Mouse (Mus musculus): ENCODE results near the gene Tmem94. TPM values are rescaled to one million over a fixed set of nuclear protein-coding genes. Genes with fewer than 3 reads are reported as not detected.
A peak's percentile ranks its signal among the peaks of the same experiment; 100 is the strongest.
"Not testable (repeated sequence)": the region's sequence is repeated elsewhere in the genome, so short reads cannot be mapped to it uniquely, and the experiment has no call there.

The Tmem94 gene
- polyA plus RNA-seq, 1 experiment from 2014 or later: 17.0 TPM

DNA sequence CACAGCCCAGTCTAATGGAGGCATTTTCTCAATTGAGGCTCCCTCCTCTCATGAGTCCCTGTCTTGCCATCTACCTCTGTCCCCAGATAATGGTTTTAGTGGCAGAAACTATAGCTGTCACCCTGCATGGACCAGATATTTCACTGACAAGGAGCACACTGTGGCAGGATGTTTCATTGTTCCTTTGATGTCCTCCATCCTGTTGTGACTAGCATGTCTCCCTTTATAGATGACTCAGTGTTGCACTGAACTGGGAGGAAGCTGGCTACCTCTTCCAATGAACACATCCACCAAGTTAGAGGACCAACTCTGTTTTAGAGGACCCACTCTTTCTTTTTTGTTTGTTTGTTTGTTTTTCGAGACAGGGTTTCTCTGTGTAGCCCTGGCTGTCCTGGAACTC lies 19.1 kb upstream of the Tmem94 start:
- no peak overlapping the region for H3K9ac ChIP-seq (replicated peaks; ENCODE audit: low read depth)
- H3K4me2 ChIP-seq (replicated peaks; ENCODE audit: low read depth, low read length): no peak overlapping the region
- peak; percentile 62 for ATAC-seq
- no peaks in the 10 kb centered on the region for H3K27me3 ChIP-seq (replicated peaks; ENCODE audit: insufficient read depth, low read length)
- no peak overlapping the region for H3K27ac ChIP-seq (ENCODE audit: low read length)
- no peak for DNase-seq (ENCODE audit: low spot score)
- no peaks in the 10 kb centered on the region for H3K9me3 ChIP-seq (ENCODE audit: low read length)
- no peaks in the 10 kb centered on the region for H3K4me1 ChIP-seq (ENCODE audit: insufficient read depth, low read depth, low read length)
- WGBS: 53% methylated on average over 1 of the region's 1 CpGs
- H3K36me3 ChIP-seq (ENCODE audit: insufficient read depth, low read length): no peaks in the 10 kb centered on the region
- no peak overlapping the region for H3K4me3 ChIP-seq (ENCODE audit: low read depth, low read length)
- no peak for TF ChIP-seq CTCF (IDR thresholded peaks at IDR 0.05)
- TF ChIP-seq EP300 (IDR thresholded peaks at IDR 0.05): no peak

GRCm38 (mm10) chr11:115746762-115747161 lies 18.5 kb upstream of the Tmem94 start:
- Histone ChIP-seq H3K4me1 (ENCODE audit: insufficient read depth, low read depth, low read length) (no peaks in the 10 kb centered on the region), H3K27me3 (replicated peaks; ENCODE audit: insufficient read depth, low read length) (no peaks in the 10 kb centered on the region), H3K4me2 (replicated peaks; ENCODE audit: low read depth, low read length) (no peak overlapping the region), H3K36me3 (ENCODE audit: insufficient read depth, low read length) (no peaks in the 10 kb centered on the region), H3K9ac (replicated peaks; ENCODE audit: low read depth) (no peak overlapping the region), H3K27ac (ENCODE audit: low read length) (no peak overlapping the region), H3K9me3 (ENCODE audit: low read length) (no peaks in the 10 kb centered on the region), H3K4me3 (ENCODE audit: low read depth, low read length) (no peak overlapping the region)
- TF ChIP-seq EP300 (IDR thresholded peaks at IDR 0.05): peak; percentile 23; the same call in 1 of the 2 replicates
- TF ChIP-seq CTCF (IDR thresholded peaks at IDR 0.05): no peak
- 17% methylated on average over 8 of the region's 8 CpGs for WGBS
- ATAC-seq (peak; percentile 43; the same call in 1 of the 2 replicates), DNase-seq (ENCODE audit: low spot score) (no peak)

DNA sequence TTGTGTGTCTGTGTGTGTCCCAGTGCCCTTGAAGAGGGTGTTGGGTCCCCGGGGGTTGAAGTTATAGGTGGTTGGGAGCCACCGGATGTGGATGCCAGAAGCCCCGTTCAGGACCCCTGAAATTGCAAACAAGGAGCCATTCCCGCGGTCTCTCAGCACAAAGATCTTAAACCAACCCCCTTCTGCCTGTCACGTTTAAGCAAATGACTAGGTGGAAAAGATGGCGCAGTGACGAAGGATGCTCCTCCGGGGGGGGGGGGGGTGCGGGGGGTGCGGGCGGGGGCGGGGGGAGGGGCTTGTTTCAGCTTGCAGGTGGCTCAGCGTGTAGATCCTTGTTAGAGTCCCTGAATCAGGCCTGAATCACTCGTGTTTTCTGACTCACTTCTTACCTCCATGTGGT lies 17.9 kb upstream of the Tmem94 start:
- no peaks in the 10 kb centered on the region for H3K9me3 ChIP-seq (ENCODE audit: low read length)
- H3K27me3 ChIP-seq (replicated peaks; ENCODE audit: insufficient read depth, low read length): no peaks in the 10 kb centered on the region
- no peak overlapping the region for H3K27ac ChIP-seq (ENCODE audit: low read length)
- TF ChIP-seq CTCF (IDR thresholded peaks at IDR 0.05) (no peak), EP300 (IDR thresholded peaks at IDR 0.05) (no peak)
- ATAC-seq (no peak), DNase-seq (ENCODE audit: low spot score) (no peak)
- no peak overlapping the region for H3K4me3 ChIP-seq (ENCODE audit: low read depth, low read length)
- H3K4me2 ChIP-seq (replicated peaks; ENCODE audit: low read depth, low read length): no peak overlapping the region
- WGBS: 5% methylated on average over 10 of the region's 15 CpGs
- H3K9ac ChIP-seq (replicated peaks; ENCODE audit: low read depth): no peak overlapping the region
- no peaks in the 10 kb centered on the region for H3K4me1 ChIP-seq (ENCODE audit: insufficient read depth, low read depth, low read length)
- H3K36me3 ChIP-seq (ENCODE audit: insufficient read depth, low read length): no peaks in the 10 kb centered on the region

DNA sequence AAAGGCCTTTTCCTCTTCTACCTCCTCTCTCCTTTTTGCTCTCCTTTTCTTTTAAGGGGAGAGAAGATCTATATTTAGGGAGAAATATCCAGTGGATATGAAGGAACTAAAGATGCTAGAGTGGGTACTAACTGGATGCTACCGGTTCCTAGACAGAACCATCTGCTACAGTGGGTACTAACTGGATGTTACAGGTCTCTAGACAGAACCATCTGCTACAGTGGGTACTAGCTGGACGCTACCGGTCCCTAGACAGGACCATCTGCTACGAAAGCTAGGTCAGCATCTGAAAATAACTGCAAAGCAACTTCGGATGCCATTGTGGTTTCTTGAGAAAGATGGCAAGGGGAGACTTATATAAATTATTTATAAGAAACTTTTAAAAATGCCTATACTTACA lies 15.4 kb upstream of the Tmem94 start:
- H3K9me3 ChIP-seq (ENCODE audit: low read length): no peaks in the 10 kb centered on the region
- H3K4me3 ChIP-seq (ENCODE audit: low read depth, low read length): no peak overlapping the region
- no peak overlapping the region for H3K9ac ChIP-seq (replicated peaks; ENCODE audit: low read depth)
- no peak overlapping the region for H3K27ac ChIP-seq (ENCODE audit: low read length)
- WGBS: 87% methylated on average over 5 of the region's 5 CpGs
- H3K27me3 ChIP-seq (replicated peaks; ENCODE audit: insufficient read depth, low read length): no peaks in the 10 kb centered on the region
- DNase-seq (ENCODE audit: low spot score): no peak
- H3K36me3 ChIP-seq (ENCODE audit: insufficient read depth, low read length): no peaks in the 10 kb centered on the region
- TF ChIP-seq EP300 (IDR thresholded peaks at IDR 0.05) (no peak), CTCF (IDR thresholded peaks at IDR 0.05) (no peak)
- H3K4me2 ChIP-seq (replicated peaks; ENCODE audit: low read depth, low read length): no peak overlapping the region
- ATAC-seq: no peak
- H3K4me1 ChIP-seq (ENCODE audit: insufficient read depth, low read depth, low read length): no peaks in the 10 kb centered on the region

GRCm38 (mm10) chr11:115751725-115752124 lies 13.5 kb upstream of the Tmem94 start:
- TF ChIP-seq EP300 (IDR thresholded peaks at IDR 0.05) (peak; percentile 37; the same call in 1 of the 2 replicates), CTCF (IDR thresholded peaks at IDR 0.05) (no peak)
- Histone ChIP-seq H3K36me3 (ENCODE audit: insufficient read depth, low read length) (no peaks in the 10 kb centered on the region), H3K27ac (ENCODE audit: low read length) (no peak overlapping the region), H3K27me3 (replicated peaks; ENCODE audit: insufficient read depth, low read length) (no peaks in the 10 kb centered on the region), H3K4me3 (ENCODE audit: low read depth, low read length) (no peak overlapping the region), H3K9me3 (ENCODE audit: low read length) (no peaks in the 10 kb centered on the region), H3K4me1 (ENCODE audit: insufficient read depth, low read depth, low read length) (no peaks in the 10 kb centered on the region), H3K4me2 (replicated peaks; ENCODE audit: low read depth, low read length) (no peak overlapping the region), H3K9ac (replicated peaks; ENCODE audit: low read depth) (no peak overlapping the region)
- no peak for DNase-seq (ENCODE audit: low spot score)
- no peak for ATAC-seq
- 45% methylated on average over 2 of the region's 2 CpGs for WGBS

GRCm38 (mm10) chr11:115752653-115753052 lies 12.6 kb upstream of the Tmem94 start:
- WGBS: 72% methylated on average over 7 of the region's 7 CpGs

DNA sequence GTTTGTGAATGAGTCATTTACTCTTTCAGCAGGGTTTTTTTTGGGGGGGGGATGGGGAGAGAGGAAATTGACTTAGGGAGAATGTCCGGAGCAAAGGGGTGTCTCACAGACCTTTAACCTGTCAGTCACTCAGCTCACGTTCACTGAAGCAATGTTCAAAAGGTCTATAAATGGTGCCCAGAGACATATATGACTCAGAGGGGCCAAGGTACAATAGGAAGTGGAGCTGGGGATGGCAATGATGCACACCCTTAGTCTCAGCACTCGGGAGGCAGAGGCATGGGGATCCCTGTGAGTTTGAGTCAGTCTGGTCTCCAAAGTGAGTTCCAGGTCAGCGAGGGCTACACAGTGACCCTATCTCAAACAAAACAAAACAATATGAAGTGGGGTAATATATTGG lies 11.7 kb upstream of the Tmem94 start:
- no peak for ATAC-seq
- TF ChIP-seq EP300 (IDR thresholded peaks at IDR 0.05): no peak
- no peak for TF ChIP-seq CTCF (IDR thresholded peaks at IDR 0.05)

More at GRCm38 (mm10) chr11:115752653-115753052, 12.6 kb upstream of the Tmem94 start:
- Histone ChIP-seq H3K27ac (ENCODE audit: low read length) (no peak overlapping the region), H3K4me1 (ENCODE audit: insufficient read depth, low read depth, low read length) (no peaks in the 10 kb centered on the region), H3K9ac (replicated peaks; ENCODE audit: low read depth) (no peak overlapping the region), H3K36me3 (ENCODE audit: insufficient read depth, low read length) (no peaks in the 10 kb centered on the region), H3K27me3 (replicated peaks; ENCODE audit: insufficient read depth, low read length) (no peaks in the 10 kb centered on the region), H3K9me3 (ENCODE audit: low read length) (no peaks in the 10 kb centered on the region), H3K4me3 (ENCODE audit: low read depth, low read length) (no peak overlapping the region), H3K4me2 (replicated peaks; ENCODE audit: low read depth, low read length) (no peak overlapping the region)
- no peak for ATAC-seq
- TF ChIP-seq EP300 (IDR thresholded peaks at IDR 0.05) (no peak), CTCF (IDR thresholded peaks at IDR 0.05) (no peak)
- no peak for DNase-seq (ENCODE audit: low spot score)

GRCm38 (mm10) chr11:115762176-115762575 lies 3.1 kb upstream of the Tmem94 start:
- ATAC-seq; DNase-seq (ENCODE audit: low spot score); H3K4me2 ChIP-seq (replicated peaks; ENCODE audit: low read depth, low read length); H3K9me3 ChIP-seq (ENCODE audit: low read length); H3K4me1 ChIP-seq (ENCODE audit: insufficient read depth, low read depth, low read length); H3K27me3 ChIP-seq (replicated peaks; ENCODE audit: insufficient read depth, low read length); H3K36me3 ChIP-seq (ENCODE audit: insufficient read depth, low read length); H3K27ac ChIP-seq (ENCODE audit: low read length); H3K9ac ChIP-seq (replicated peaks; ENCODE audit: low read depth); H3K4me3 ChIP-seq (ENCODE audit: low read depth, low read length): not testable (repeated sequence)
- WGBS: 82% methylated on average over 7 of the region's 7 CpGs

More for the DNA sequence above, 11.7 kb upstream of the Tmem94 start:
- DNase-seq (ENCODE audit: low spot score): no peak
- Histone ChIP-seq H3K27ac (ENCODE audit: low read length) (no peak overlapping the region), H3K4me2 (replicated peaks; ENCODE audit: low read depth, low read length) (no peak overlapping the region), H3K27me3 (replicated peaks; ENCODE audit: insufficient read depth, low read length) (no peaks in the 10 kb centered on the region), H3K9me3 (ENCODE audit: low read length) (no peaks in the 10 kb centered on the region), H3K36me3 (ENCODE audit: insufficient read depth, low read length) (no peaks in the 10 kb centered on the region), H3K9ac (replicated peaks; ENCODE audit: low read depth) (no peak overlapping the region), H3K4me3 (ENCODE audit: low read depth, low read length) (no peak overlapping the region), H3K4me1 (ENCODE audit: insufficient read depth, low read depth, low read length) (no peaks in the 10 kb centered on the region)
- 64% methylated on average over 4 of the region's 4 CpGs for WGBS

Data from lung, postnatal 0 days (tissue).